Mouse (Mus musculus): ENCODE results near the gene Dnajc13. TPM values are rescaled to one million over a fixed set of nuclear protein-coding genes. Genes with fewer than 3 reads are reported as not detected.

Gene Dnajc13
- total and polyA plus RNA-seq, 3 experiments = 24.1 to 59.0 (median 31.1) TPM

- peaks cover 1 to 2% of the 10 kb centered on the region in 2 experiments; a peak in 1 of 4 replicates for H3K27me3 ChIP-seq (ENCODE audit: control insufficient read depth in 1 of 2, insufficient read depth in 2 of 2, low read length in 2 of 2)
- H3K36me3 ChIP-seq (ENCODE audit: control insufficient read depth in 1 of 2, insufficient read depth in 2 of 2, low read length in 2 of 2) = peaks cover 0 to 2% of the 10 kb centered on the region in 2 experiments; a peak in 1 of 4 replicates
- H3K79me2 ChIP-seq (ENCODE audit: control insufficient read depth, insufficient read depth, low read length, poor library complexity) = no peaks in the 10 kb centered on the region
- H3K9me3 ChIP-seq (replicated peaks; ENCODE audit: insufficient read depth, low read length) = no peaks in the 10 kb centered on the region
- peak; percentile 74 for DNase-seq (ENCODE audit: low read depth, low spot score)
- no peak overlapping the region; the same call in 1 of the 2 replicates for H3K9ac ChIP-seq (ENCODE audit: control insufficient read depth, low read depth, low read length, poor library complexity, severe bottlenecking)
- no peak overlapping the region for H3K27ac ChIP-seq (ENCODE audit: control insufficient read depth, low read depth, low read length)
- H3K4me3 ChIP-seq (ENCODE audit: control insufficient read depth in 1 of 2, insufficient read depth in 1 of 2, low read depth in 2 of 2, low read length in 2 of 2) = peak overlapping the region in 1 of 2 experiments; percentile 28; a peak in 2 of 4 replicates
- peaks cover 0 to 5% of the 10 kb centered on the region in 2 experiments; a peak in 2 of 4 replicates for H3K4me1 ChIP-seq (ENCODE audit: control insufficient read depth in 1 of 2, insufficient read depth in 2 of 2, low read length in 2 of 2)
- TF ChIP-seq ZC3H11A (IDR thresholded peaks at IDR 0.05; ENCODE audit: low read depth, low read length) (peak; percentile 73), MYB (IDR thresholded peaks at IDR 0.05; ENCODE audit: low read depth, low read length) (no peak), POLR2A (IDR thresholded peaks at IDR 0.05; ENCODE audit: control insufficient read depth in 1 of 2, insufficient read depth in 1 of 2, low read depth in 1 of 2, low read length in 2 of 2, poor library complexity in 1 of 2) (no peak), MAFK (IDR thresholded peaks at IDR 0.05; ENCODE audit: borderline replicate concordance, low read depth, low read length) (no peak), CHD1 (IDR thresholded peaks at IDR 0.05; ENCODE audit: low read depth, low read length) (no peak), POLR2AphosphoS2 (IDR thresholded peaks at IDR 0.05; ENCODE audit: low read length) (no peak), ELF1 (IDR thresholded peaks at IDR 0.05; ENCODE audit: low read depth, low read length) (no peak), NRF1 (IDR thresholded peaks at IDR 0.05; ENCODE audit: insufficient read depth, low read depth, low read length, poor library complexity, severe bottlenecking) (no peak), ETS1 (IDR thresholded peaks at IDR 0.05; ENCODE audit: low read depth, low read length) (no peak), GABPA (IDR thresholded peaks at IDR 0.05; ENCODE audit: low read depth, low read length) (no peak), CTCF (IDR thresholded peaks at IDR 0.05 in 2 of 3, conservative IDR thresholded peaks at IDR 0.05 in 1 of 3; ENCODE audit: control insufficient read depth in 1 of 3, insufficient read depth in 1 of 3, low read depth in 2 of 3, low read length in 3 of 3, poor library complexity in 1 of 3, severe bottlenecking in 1 of 3) (peak; percentile 42 to 80 (median 67)), TAL1 (IDR thresholded peaks at IDR 0.05; ENCODE audit: low read length) (no peak), MEF2A (IDR thresholded peaks at IDR 0.05; ENCODE audit: extremely low read depth, insufficient replicate concordance, low read depth, low read length, poor library complexity, severe bottlenecking) (no peak), ZNF384 (IDR thresholded peaks at IDR 0.05; ENCODE audit: low read depth, low read length) (no peak), ZKSCAN1 (IDR thresholded peaks at IDR 0.05; ENCODE audit: low read depth, low read length) (no peak), MAX (IDR thresholded peaks at IDR 0.05; ENCODE audit: low read length) (no peak), MXI1 (IDR thresholded peaks at IDR 0.05; ENCODE audit: low read depth, low read length) (no peak), BHLHE40 (IDR thresholded peaks at IDR 0.05; ENCODE audit: borderline replicate concordance, low read depth, low read length) (no peak), MYC (IDR thresholded peaks at IDR 0.05; ENCODE audit: low read depth, low read length) (0 out of 2 replicates have a peak, but pooled peaks have one; percentile 30), CHD2 (IDR thresholded peaks at IDR 0.05; ENCODE audit: low read length) (no peak), GATA1 (IDR thresholded peaks at IDR 0.05; ENCODE audit: low read depth, low read length) (no peak), TBP (IDR thresholded peaks at IDR 0.05; ENCODE audit: low read depth, low read length) (peak; percentile 78), USF1 (IDR thresholded peaks at IDR 0.05; ENCODE audit: low read depth, low read length) (no peak), POLR2AphosphoS5 (IDR thresholded peaks at IDR 0.05; ENCODE audit: borderline replicate concordance, low read depth, low read length) (no peak), EP300 (IDR thresholded peaks at IDR 0.05; ENCODE audit: low read depth in 1 of 2, low read length in 2 of 2) (no peak), SIN3A (IDR thresholded peaks at IDR 0.05; ENCODE audit: low read length) (peak; percentile 30; the same call in 1 of the 2 replicates), RAD21 (IDR thresholded peaks at IDR 0.05; ENCODE audit: low read depth, low read length) (peak; percentile 85), E2F4 (IDR thresholded peaks at IDR 0.05; ENCODE audit: borderline replicate concordance, low read depth, low read length) (no peak), UBTF (IDR thresholded peaks at IDR 0.05; ENCODE audit: borderline replicate concordance, insufficient read depth, low read depth, low read length) (no peak), JUND (IDR thresholded peaks at IDR 0.05; ENCODE audit: low read depth, low read length) (no peak), TCF12 (IDR thresholded peaks at IDR 0.05; ENCODE audit: low read depth, low read length) (no peak), SMC3 (IDR thresholded peaks at IDR 0.05; ENCODE audit: low read depth, low read length) (peak; percentile 75), KAT2A (conservative IDR thresholded peaks at IDR 0.05; ENCODE audit: low read depth, low read length) (no peak), HCFC1 (IDR thresholded peaks at IDR 0.05; ENCODE audit: low read depth, low read length) (no peak), ZMIZ1 (IDR thresholded peaks at IDR 0.05; ENCODE audit: low read depth, low read length) (no peak), NELFE (IDR thresholded peaks at IDR 0.05; ENCODE audit: low read depth, low read length) (no peak), RCOR1 (IDR thresholded peaks at IDR 0.05; ENCODE audit: low read depth, low read length) (no peak)
Observed at GRCm38 (mm10) chr9:104277528-104278162, 14.9 kb upstream of the Dnajc13 start.
